Mouse (Mus musculus) intestine, postnatal 0 days (tissue): Measurements from ENCODE around the gene Scamp3. TPM values are rescaled to one million over a fixed set of nuclear protein-coding genes. Genes with fewer than 3 reads are reported as not detected.

ENCODE experiments used
- ATAC-seq: fragments of 200-750 bp; cut with Nextera tagmentation; 2 replicates; pipeline ENCODE4 v1.8.0; 2017; ENCODE audit warnings: mild to moderate bottlenecking, moderate TSS enrichment, moderate library complexity
- H3K27ac ChIP-seq: fragments of 300-500 bp; sonication (generic); 2 replicates; pipeline ENCODE4 v1.5.1; 2014; ENCODE audit warnings: mild to moderate bottlenecking, low read depth, low read length, moderate library complexity
- H3K27me3 ChIP-seq: fragments of 300-500 bp; sonication (generic); replicated peaks from 2 replicates; pipeline ENCODE4 v1.6.1; 2014; ENCODE audit warnings: low read length, mixed read lengths; ENCODE audit not compliant: control insufficient read depth, insufficient read depth
- H3K36me3 ChIP-seq: fragments of 300-500 bp; sonication (generic); 2 replicates; pipeline ENCODE4 v1.6.1; 2014; ENCODE audit warnings: mild to moderate bottlenecking, moderate library complexity; ENCODE audit not compliant: control insufficient read depth, insufficient read depth
- H3K4me1 ChIP-seq: fragments of 300-500 bp; sonication (generic); replicated peaks from 2 replicates; pipeline ENCODE4 v1.6.1; 2014; ENCODE audit warnings: antibody characterized with exemption, low read length, mixed read lengths; ENCODE audit not compliant: control insufficient read depth, insufficient read depth
- H3K4me2 ChIP-seq: fragments of 300-500 bp; sonication (generic); replicated peaks from 2 replicates; pipeline ENCODE4 v1.6.1; 2014; ENCODE audit warnings: low read depth, mild to moderate bottlenecking, moderate library complexity
- H3K4me3 ChIP-seq: fragments of 300-500 bp; sonication (generic); 2 replicates; pipeline ENCODE4 v1.5.1; 2014; ENCODE audit warnings: low read depth, low read length
- H3K9ac ChIP-seq: fragments of 300-500 bp; sonication (generic); 2 replicates; pipeline ENCODE4 v1.6.1; 2014; ENCODE audit warnings: mild to moderate bottlenecking, low read depth, low read length
- H3K9me3 ChIP-seq: fragments of 300-500 bp; sonication (generic); 2 replicates; pipeline ENCODE4 v1.6.1; 2016; ENCODE audit warnings: mixed run types; ENCODE audit not compliant: control insufficient read depth
- CTCF ChIP-seq: sonication (generic); IDR thresholded peaks from 2 replicates; pipeline ENCODE4 v1.5.1; 2016; ENCODE audit warnings: low read depth, mild to moderate bottlenecking, control low read depth, antibody characterized with exemption, moderate library complexity
- WGBS: fragments of 180-500 bp; shearing (Covaris S2); extraction: QIAGEN DNeasy Blood & Tissue Kit; methylation state at CpG from one replicate; pipeline ENCODE4 v1.1.7; 2014; 5-methylcytosine and 5-hydroxymethylcytosine counted together
- polyA plus RNA-seq: library from polyadenylated mRNA; unstranded; fragments of >200 nt; fragmentation: Nextera tagmentation; extraction: Ambion mirVana; gene quantifications from 2 replicates; pipeline ENCODE4 v1.2.1, GENCODE M21; 2015

Gene Scamp3
- polyA plus RNA-seq, 1 experiment from 2014 or later = 80.5 TPM

DNA sequence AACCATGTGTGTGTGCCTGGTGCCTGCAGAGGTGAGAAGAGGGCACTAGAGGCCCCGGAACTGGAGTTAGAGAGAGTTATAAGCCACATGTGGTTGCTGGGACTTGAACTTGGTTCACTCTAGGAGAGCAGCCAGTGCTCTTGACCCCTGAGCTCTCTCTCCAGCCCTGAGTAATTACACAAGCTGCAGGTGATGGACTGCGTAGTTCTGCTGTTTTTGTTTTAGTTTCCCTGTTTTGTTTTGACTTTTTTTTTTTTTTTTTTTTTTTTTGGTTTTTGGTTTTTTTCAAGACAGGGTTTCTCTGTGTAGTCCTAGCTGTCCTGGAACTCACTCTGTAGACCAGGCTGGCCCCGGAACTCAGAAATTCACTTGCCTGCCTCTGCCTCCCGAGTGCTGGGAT, 15.5 kb upstream of the Scamp3 start:
- ATAC-seq = no peak

DNA sequence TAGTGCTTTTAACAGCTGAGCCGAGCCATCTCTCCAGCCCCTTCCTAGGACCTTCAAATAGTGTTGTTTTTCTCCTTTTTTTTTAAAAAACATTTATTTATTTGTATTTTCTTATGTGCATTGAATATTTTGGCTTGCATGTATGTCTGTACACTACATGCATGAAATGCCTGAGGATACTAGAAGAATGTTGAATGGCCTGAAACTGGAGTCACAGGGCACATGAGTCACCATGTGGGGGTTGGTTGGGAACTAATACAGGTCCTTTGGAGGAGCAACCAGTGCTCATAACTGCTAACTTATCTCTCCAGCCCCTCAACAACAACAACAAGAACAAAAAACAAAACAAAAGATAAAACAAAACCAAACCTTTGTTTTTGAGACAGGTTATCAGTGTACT, 14.2 kb upstream of the Scamp3 start:
- TF ChIP-seq CTCF = no peak
- H3K36me3 ChIP-seq = peaks cover 11% of the 10 kb centered on the region
- H3K9me3 ChIP-seq = no peaks in the 10 kb centered on the region
- no peak for ATAC-seq
- H3K27me3 ChIP-seq = no peaks in the 10 kb centered on the region; the same call in 1 of the 2 replicates
- 79% methylated on average over 1 of the region's 1 CpGs for WGBS
- no peak overlapping the region for H3K4me3 ChIP-seq
- no peak overlapping the region for H3K4me2 ChIP-seq
- H3K9ac ChIP-seq = no peak overlapping the region
- no peaks in the 10 kb centered on the region; the same call in 1 of the 2 replicates for H3K4me1 ChIP-seq
- H3K27ac ChIP-seq = no peak overlapping the region

More for the DNA sequence above, 15.5 kb upstream of the Scamp3 start:
- H3K9ac ChIP-seq = no peak overlapping the region
- H3K4me3 ChIP-seq = no peak overlapping the region
- no peak overlapping the region for H3K27ac ChIP-seq
- no peaks in the 10 kb centered on the region; the same call in 1 of the 2 replicates for H3K27me3 ChIP-seq
- H3K4me1 ChIP-seq = no peaks in the 10 kb centered on the region; the same call in 1 of the 2 replicates
- no peaks in the 10 kb centered on the region for H3K36me3 ChIP-seq
- H3K4me2 ChIP-seq = no peak overlapping the region
- no peak for TF ChIP-seq CTCF
- H3K9me3 ChIP-seq = no peaks in the 10 kb centered on the region
- WGBS = 77% methylated on average over 4 of the region's 4 CpGs

DNA sequence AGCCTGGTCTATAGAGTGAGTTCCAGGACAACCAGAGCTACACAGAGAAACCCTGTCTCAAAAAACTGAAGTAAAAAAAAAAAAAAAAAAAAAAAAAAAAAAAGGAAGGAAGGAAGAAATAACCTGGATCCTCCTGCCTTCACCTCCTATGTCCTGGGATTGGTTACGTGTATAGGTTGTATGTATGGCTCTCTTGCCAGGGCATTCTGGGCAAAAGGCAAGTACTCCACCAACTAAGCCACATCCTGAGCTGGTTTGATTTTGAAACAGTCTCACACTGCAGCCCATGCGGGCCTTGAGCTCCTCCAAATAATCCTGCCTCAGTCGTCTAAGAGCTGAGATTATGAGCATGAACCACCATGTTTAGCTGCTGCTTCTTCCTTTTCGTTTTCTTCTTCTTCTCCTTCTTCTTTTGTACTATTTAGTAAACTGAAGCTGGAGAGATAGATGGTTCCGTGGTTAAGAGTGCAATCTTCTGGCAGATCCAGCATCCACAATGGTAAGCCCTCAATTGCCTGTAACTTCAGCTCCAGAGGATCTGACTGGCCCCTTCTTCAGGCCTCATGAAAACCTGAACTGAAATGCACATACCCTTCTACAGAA, 13.5 kb upstream of the Scamp3 start:
- Histone ChIP-seq H3K27me3 (no peaks in the 10 kb centered on the region), H3K9me3 (no peaks in the 10 kb centered on the region), H3K9ac (no peak overlapping the region), H3K4me2 (peak overlapping the region; percentile 59), H3K36me3 (peaks cover 16% of the 10 kb centered on the region), H3K27ac (no peak overlapping the region), H3K4me3 (peak overlapping the region; percentile 72; the same call in 1 of the 2 replicates), H3K4me1 (no peaks in the 10 kb centered on the region; the same call in 1 of the 2 replicates)
- ATAC-seq = no peak
- 71% methylated on average over 5 of the region's 5 CpGs for WGBS
- no peak for TF ChIP-seq CTCF

GRCm38 (mm10) chr3:89164506-89165267, 12.6 kb upstream of the Scamp3 start, which contains the start of gene Clk2:
Clk2 (plus strand) TSS chr3:89164795.
- WGBS = under 1% methylated on average over 69 of the region's 79 CpGs
- peak; percentile 96 for ATAC-seq

DNA sequence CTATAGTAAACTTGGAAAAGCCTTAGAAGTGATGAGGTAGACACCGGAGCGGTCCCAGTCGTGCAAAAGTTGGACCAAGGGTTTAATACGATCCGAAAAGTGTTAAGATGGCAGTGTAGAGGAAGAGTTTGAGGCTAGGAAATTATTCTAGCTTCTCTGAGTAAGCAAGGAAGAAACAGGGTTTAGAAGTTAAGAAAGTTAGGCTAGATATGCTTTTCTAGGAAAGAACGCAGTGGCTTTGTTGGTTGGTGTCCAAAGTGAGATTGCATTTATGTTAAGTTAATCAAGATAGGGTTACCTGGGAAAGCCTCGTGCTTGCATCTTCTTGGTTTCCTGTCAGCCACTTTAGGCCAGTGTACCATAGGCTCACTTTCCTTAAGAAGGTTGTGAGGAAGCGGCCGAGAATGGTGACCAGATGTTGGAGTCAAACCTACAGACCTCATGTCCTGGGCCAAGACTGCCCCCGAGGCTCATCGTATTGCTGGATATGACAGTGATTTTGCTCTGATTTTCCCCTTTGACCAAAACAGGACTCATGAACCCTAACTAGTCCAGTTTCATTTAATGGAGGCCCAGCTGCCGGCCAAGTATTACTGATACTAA, 11.9 kb upstream of the Scamp3 start:
- Histone ChIP-seq H3K27ac (peak overlapping the region; percentile 92), H3K9me3 (no peaks in the 10 kb centered on the region), H3K4me3 (peak overlapping the region; percentile 72), H3K36me3 (peaks cover 32% of the 10 kb centered on the region), H3K27me3 (no peaks in the 10 kb centered on the region), H3K4me2 (peak overlapping the region; percentile 59), H3K4me1 (no peaks in the 10 kb centered on the region; the same call in 1 of the 2 replicates), H3K9ac (peak overlapping the region; percentile 75)
- ATAC-seq = no peak
- no peak for TF ChIP-seq CTCF
- WGBS = 14% methylated on average over 12 of the region's 12 CpGs

More at GRCm38 (mm10) chr3:89164506-89165267, 12.6 kb upstream of the Scamp3 start, which contains the start of gene Clk2:
- Histone ChIP-seq H3K9ac (peak within 1 kb of the TSS; percentile 75), H3K27ac (peak within 1 kb of the TSS; percentile 92), H3K4me3 (peak within 1 kb of the TSS; percentile 72), H3K36me3 (peaks cover 26% of the 10 kb centered on the region), H3K4me2 (peak within 1 kb of the TSS; percentile 59), H3K27me3 (no peaks in the 10 kb centered on the region), H3K4me1 (no peaks in the 10 kb centered on the region; the same call in 1 of the 2 replicates), H3K9me3 (no peaks in the 10 kb centered on the region)
- TF ChIP-seq CTCF = no peak

DNA sequence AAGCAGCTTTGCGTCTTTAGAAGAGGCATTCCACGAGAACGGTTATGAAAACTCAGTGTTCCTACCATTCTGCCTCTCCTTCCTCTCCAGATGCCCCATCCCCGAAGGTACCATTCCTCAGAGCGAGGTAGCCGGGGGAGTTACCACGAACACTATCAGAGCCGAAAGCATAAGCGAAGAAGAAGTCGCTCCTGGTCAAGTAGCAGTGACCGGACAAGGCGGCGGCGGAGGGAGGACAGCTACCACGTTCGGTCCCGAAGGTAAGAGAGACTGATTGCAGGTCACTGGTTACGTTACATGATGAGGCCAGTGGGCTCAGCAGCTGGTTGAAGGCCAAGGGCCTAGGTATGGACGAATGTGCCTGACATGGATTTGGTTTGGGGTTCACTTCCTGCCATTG, 10.3 kb upstream of the Scamp3 start:
- H3K4me3 ChIP-seq = no peak overlapping the region
- 94% methylated on average over 19 of the region's 19 CpGs for WGBS
- H3K27ac ChIP-seq = no peak overlapping the region
- H3K36me3 ChIP-seq = peaks cover 46% of the 10 kb centered on the region
- H3K4me2 ChIP-seq = no peak overlapping the region
- no peaks in the 10 kb centered on the region; the same call in 1 of the 2 replicates for H3K4me1 ChIP-seq
- no peak for ATAC-seq
- H3K27me3 ChIP-seq = no peaks in the 10 kb centered on the region
- no peak overlapping the region for H3K9ac ChIP-seq
- no peaks in the 10 kb centered on the region for H3K9me3 ChIP-seq
- no peak for TF ChIP-seq CTCF
